Mouse (Mus musculus): Measurements from ENCODE around the gene Gpm6b. TPM values are rescaled to one million over a fixed set of nuclear protein-coding genes. Genes with fewer than 3 reads are reported as not detected.

Gene Gpm6b
- 100 to 1,000 TPM; 610 to 714 (median 661) TPM for total RNA-seq (2022)

DNA sequence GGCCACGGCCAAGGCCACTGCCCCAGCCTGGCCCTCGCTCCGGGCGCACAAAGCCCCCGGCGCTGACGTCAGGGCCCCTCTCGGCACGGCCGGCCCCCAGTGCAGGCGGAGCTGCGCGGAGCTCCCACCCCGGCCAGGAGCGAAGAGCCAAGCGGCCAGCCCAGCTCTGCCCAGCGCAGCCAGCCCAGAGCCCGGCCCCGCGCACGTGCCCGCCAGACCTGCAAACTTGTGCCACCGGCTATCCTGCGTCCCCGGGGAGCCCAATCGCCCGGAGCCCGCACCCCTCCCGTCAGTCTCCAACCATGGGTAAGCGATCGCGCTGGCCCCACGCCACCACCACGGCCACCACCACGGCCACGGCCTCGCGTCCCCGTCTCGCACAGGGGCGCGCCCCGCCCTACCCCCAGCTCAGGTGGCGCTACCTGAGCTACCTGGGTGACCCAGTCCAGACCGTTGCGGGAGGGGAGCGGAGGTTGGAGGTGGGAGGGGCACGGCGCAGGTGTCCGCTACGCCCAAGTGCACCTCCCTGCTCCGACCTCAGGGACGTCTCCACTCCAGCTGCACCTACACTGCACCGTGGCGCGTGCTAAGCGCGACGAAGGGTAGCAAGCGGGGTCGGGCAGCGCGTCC is at the start of gene Gpm6b:
Gene Gpm6b, plus strand, starts transcription at position 81 of the 630 bp plus-strand sequence.
- DNase-seq (ENCODE audit: low spot score in 2 of 2) = peak in 1 of 2 experiments; percentile 31

DNA sequence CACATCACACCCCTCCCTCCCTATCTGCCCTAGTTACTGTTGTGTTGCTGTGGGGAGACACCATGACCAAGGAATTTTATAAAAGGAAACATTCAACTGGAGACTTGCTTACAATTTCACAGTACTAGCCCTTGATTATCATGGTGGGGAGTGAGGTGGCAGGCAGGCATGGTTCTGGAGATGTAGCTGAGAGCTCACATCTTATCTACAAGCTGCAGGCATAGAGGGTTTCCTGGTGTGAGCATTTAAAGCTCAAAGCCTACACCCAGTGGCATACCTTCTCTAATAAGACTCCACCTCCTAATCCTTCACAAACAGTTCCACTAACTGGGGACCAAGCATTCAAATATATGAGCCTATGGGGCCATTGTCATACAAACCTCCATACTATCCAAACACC is 42.4 kb upstream of the Gpm6b start:
- DNase-seq (ENCODE audit: low spot score in 2 of 2) = no peak

DNA sequence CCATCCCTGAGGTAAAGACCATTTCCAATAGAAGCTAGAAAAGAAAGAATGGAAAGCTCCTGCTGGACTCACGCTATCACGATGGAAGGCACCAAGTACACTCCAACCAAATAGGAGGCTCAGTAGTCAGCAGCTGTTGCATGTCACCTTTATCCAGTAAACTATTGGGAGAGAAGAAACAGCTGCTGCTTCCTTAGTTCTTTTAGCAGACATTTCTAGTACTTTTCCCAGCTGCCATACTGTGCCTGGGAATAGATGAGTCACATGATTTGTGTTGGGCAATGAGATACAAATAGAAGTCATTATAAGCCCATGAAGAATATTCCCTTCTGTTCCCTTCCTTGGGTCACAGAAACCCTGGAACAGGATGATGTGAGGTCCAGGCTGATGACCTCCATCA is 40.4 kb upstream of the Gpm6b start:
- DNase-seq (ENCODE audit: low spot score in 2 of 2) = no peak

GRCm38 (mm10) chrX:166199812-166200211 is 38.9 kb upstream of the Gpm6b start:
- no peak for DNase-seq (ENCODE audit: low spot score in 2 of 2)

DNA sequence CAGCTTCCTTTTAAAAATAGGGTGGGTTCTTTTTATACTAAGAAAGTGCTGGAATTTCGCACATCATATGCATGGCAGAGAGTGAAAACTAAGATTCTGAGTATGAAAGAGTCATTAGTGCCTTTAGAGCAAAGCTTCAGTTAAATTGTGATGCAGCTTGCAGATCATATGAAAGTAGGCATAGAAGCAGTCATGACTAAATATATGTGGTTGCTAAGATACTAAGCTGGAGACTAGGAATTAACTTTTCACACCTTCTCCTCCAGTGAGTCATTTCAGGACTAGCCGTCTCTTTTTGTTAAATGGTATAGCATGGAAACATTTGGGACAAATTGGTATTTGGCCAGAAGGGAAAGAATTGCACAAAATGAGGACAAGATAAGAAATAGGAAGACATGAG is 24.1 kb upstream of the Gpm6b start:
- no peak for DNase-seq (ENCODE audit: low spot score in 2 of 2)

GRCm38 (mm10) chrX:166216248-166216647 is 22.5 kb upstream of the Gpm6b start:
- DNase-seq (ENCODE audit: low spot score in 2 of 2) = no peak

GRCm38 (mm10) chrX:166216720-166217119 is 22.0 kb upstream of the Gpm6b start:
- DNase-seq (ENCODE audit: low spot score in 2 of 2) = peak; percentile 29 to 50

DNA sequence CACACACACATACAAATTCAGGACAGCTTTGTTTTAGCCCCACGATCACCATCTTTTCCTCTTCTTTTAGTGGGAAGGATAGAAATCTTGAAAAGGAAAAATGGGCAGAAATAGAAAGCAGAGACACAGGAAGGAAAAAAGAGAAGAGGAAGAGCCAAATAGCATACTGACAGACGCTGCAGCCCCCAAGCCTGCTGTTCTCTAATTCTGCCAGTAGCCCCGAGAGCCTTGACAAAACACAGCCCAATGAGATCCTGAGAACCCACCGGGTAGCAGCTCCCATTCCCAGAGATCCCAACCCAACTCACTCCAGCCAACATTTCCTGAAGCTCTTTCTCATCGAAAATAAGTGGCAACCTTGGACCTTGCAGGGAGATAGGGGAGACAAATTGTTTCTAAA is 19.4 kb upstream of the Gpm6b start:
- DNase-seq (ENCODE audit: low spot score in 2 of 2) = no peak

DNA sequence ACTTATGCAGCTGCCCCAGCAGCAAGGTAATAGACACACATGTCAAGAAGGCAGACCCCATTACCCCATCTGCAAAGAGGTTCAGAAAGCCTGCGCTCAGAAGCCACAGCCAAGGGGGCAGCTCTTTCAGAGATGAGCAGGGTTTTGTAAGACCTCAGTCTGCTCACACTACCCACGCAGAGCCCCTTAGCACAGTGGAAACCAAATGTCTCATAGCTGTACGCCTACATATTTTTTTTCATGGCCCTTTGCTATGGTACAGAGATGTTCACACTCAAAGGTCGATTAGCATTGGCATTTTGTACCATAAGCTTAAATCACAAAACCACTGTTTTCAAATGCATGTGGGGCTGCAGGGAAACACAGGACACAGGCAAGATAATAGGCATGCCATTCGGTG is 11.9 kb upstream of the Gpm6b start:
- DNase-seq (ENCODE audit: low spot score in 2 of 2) = no peak

DNA sequence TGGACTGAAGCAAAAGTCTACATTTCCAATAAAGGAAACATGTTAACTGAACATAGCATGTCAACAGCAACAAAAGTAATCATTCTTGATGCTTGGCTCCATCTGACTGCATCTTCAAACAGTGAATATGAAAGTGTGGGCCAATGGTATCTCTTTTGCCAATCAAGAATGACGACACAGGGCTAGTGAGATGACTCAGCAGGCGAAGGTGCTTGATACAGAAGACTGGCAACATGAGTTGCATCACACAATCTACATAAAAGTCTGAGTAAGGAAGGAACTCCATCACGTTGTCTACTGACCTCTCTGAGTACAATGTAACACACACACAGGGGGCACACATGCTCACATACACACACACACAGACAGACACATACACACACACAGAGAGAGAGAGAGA is 9.0 kb upstream of the Gpm6b start:
- no peak for DNase-seq (ENCODE audit: low spot score in 2 of 2)

GRCm38 (mm10) chrX:166230515-166231267 is 8.0 kb upstream of the Gpm6b start:
- DNase-seq (ENCODE audit: low spot score in 2 of 2) = no peak

GRCm38 (mm10) chrX:166236131-166236530 is 2.6 kb upstream of the Gpm6b start:
- no peak for DNase-seq (ENCODE audit: low spot score in 2 of 2)

GRCm38 (mm10) chrX:166239520-166239919 is 809 bp downstream of the Gpm6b start:
- no peak for DNase-seq (ENCODE audit: low spot score in 2 of 2)

DNA sequence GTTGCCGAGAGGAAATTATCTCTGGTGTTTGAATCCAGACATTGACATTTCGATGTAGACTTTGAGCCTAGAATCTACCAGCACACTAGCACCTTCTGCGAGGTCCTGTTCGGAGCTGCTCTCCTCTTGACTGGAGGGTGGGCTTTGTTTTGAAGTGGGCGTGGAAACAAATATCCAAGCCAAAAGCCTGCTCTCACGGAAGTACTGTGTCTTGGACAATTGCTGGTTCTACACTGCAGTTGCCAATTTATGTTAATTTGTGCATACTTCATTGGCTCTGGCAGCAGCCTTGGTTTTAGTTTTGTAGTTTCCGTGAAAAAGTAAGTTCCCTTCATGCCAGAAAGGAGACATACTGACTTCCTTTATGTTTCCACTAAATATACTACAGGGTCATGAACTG is 2.0 kb downstream of the Gpm6b start:
- no peak for DNase-seq (ENCODE audit: low spot score in 2 of 2)

- DNase-seq (ENCODE audit: low spot score in 2 of 2) = peak in 1 of 2 experiments; percentile 35
Observed at GRCm38 (mm10) chrX:166243261-166243885, 4.7 kb downstream of the Gpm6b start.

DNA sequence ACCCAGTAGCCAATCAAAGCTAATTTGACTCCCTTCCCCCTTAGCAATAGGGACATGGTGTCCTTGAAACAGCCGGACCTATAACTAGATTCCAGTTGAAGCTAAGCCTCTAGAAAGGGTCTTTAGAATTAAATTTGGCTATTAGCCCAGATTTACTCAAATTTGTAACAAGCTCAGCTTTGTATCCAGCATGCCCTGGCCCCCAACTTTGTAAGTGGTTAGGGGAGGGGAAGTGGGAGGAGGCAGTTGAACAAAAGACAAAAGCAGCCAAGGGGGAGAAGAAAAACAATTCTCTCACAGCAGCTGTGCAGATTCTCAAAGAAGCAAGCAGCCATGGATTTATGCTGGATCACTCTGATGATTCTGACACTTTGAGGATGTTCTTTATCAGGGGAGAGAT is 32.8 kb downstream of the Gpm6b start:
- DNase-seq (ENCODE audit: low spot score in 2 of 2) = peak in 1 of 2 experiments; percentile 56

GRCm38 (mm10) chrX:166272646-166273045 is 33.9 kb downstream of the Gpm6b start:
- no peak for DNase-seq (ENCODE audit: low spot score in 2 of 2)

- DNase-seq (ENCODE audit: low spot score in 2 of 2) = no peak
Observed at GRCm38 (mm10) chrX:166279861-166280260, 41.1 kb downstream of the Gpm6b start.

- peak; percentile 32 to 52 for DNase-seq (ENCODE audit: low spot score in 2 of 2)
Observed at GRCm38 (mm10) chrX:166286760-166287483, 48.2 kb downstream of the Gpm6b start.

DNA sequence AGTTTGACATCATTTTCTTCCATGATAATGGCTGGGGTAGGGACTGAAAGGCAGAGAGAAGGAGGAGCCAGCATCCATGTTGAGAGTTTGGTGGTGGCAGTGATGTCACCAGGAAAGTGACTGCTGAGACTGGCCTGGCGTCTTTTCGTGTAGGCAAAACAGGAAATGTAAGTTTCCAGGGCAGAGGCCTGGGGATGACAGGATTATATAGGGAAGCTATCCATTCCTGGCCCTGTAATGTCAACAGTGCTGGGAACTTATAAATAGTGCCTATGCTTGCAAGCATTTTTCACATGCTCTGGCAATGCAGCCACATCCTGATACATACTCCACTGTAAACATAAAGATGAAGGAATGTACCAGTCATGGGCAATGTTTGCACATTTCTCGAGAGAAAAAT is 52.6 kb downstream of the Gpm6b start:
- no peak for DNase-seq (ENCODE audit: low spot score in 2 of 2)

- DNase-seq (ENCODE audit: low spot score in 2 of 2) = no peak
Observed at GRCm38 (mm10) chrX:166293465-166293864, 54.8 kb downstream of the Gpm6b start.

DNA sequence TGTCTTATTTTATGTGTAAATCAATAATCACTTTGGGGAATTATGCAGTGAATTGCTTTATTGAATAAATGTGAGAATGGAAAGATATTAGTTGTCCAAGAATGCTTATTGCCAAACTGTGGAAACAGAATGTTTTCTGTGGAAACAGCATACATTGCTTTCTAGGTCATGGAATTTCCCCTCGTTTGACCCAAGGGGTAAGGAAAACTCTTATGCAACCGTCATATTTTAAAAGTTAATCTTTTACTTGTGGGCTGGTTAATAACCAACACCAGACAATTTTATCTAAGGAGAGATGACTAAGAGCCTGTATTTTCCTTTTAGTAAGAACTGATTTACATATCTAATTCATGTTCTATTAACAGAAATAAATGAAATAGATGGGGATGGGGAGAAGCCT is 64.1 kb downstream of the Gpm6b start:
- DNase-seq (ENCODE audit: low spot score in 2 of 2) = no peak
